ENCODE assay signal across 27 mouse cellular contexts in genomic region chr2:121549630-121550029, GRCm38 (mm10). TPM values are rescaled to one million over a fixed set of nuclear protein-coding genes. Genes with fewer than 3 reads are reported as not detected.
DNase-seq lines count a peak whose midpoint lies in the region; ATAC-seq and TF ChIP-seq lines count a peak whose summit lies in the region.
"Had no signal": no experiment of that assay in that cellular context is flagged by ENCODE, and none has a peak within 500 bp of the region (broad histone marks: within the 10 kb centered on the region; RNA-seq: fewer than 3 reads in every experiment).

No protein-coding gene starts in this region.

- peaks cover 27% of the 10 kb centered on the region for H3K36me3 ChIP-seq in heart, embryonic 12.5 days
- peaks cover 36% of the 10 kb centered on the region for H3K36me3 ChIP-seq in heart, postnatal 0 days (replicated peaks; ENCODE audit: control insufficient read depth, insufficient read depth, low read length)
- H3K36me3 ChIP-seq in hindbrain, embryonic 12.5 days = peaks cover 62% of the 10 kb centered on the region

- TF ChIP-seq EP300 in heart, postnatal 0 days (IDR thresholded peaks at IDR 0.05; ENCODE audit: low read depth) = peak; percentile 74

- H3K9me3 ChIP-seq in heart, embryonic 12.5 days (replicated peaks) = no peaks in the 10 kb centered on the region
- H3K9me3 ChIP-seq in heart, postnatal 0 days (replicated peaks; ENCODE audit: control insufficient read depth, low read length) = no peaks in the 10 kb centered on the region
- H3K9me3 ChIP-seq in hindbrain, embryonic 12.5 days (replicated peaks) = no peaks in the 10 kb centered on the region
- H3K9me3 ChIP-seq: embryonic facial prominence, embryonic 13.5 days; limb, embryonic 13.5 days; liver, embryonic 12.5 days had no signal

- H3K4me1 ChIP-seq in heart, embryonic 12.5 days (replicated peaks) = peaks cover 33% of the 10 kb centered on the region
- peaks cover 11% of the 10 kb centered on the region for H3K4me1 ChIP-seq in heart, postnatal 0 days (ENCODE audit: control insufficient read depth, insufficient read depth)
- no peaks in the 10 kb centered on the region for H3K4me1 ChIP-seq in hindbrain, embryonic 12.5 days

- H3K27me3 ChIP-seq in heart, embryonic 12.5 days (replicated peaks) = no peaks in the 10 kb centered on the region
- H3K27me3 ChIP-seq in heart, postnatal 0 days (ENCODE audit: control insufficient read depth, insufficient read depth, low read length) = no peaks in the 10 kb centered on the region
- H3K27me3 ChIP-seq in hindbrain, embryonic 12.5 days = no peaks in the 10 kb centered on the region
- H3K27me3 ChIP-seq: embryonic facial prominence, embryonic 13.5 days; limb, embryonic 13.5 days; liver, embryonic 12.5 days had no signal

- peak overlapping the region; percentile 55 for H3K27ac ChIP-seq in heart, embryonic 12.5 days (ENCODE audit: poor library complexity, severe bottlenecking)
- H3K27ac ChIP-seq in heart, postnatal 0 days (ENCODE audit: low read depth) = peak overlapping the region; percentile 97
- H3K27ac ChIP-seq in hindbrain, embryonic 12.5 days = no peak overlapping the region
- H3K27ac ChIP-seq: embryonic facial prominence, embryonic 13.5 days; layer of hippocampus, adult 2 months; left cerebral cortex, adult 2 months; limb, embryonic 13.5 days; liver, embryonic 12.5 days; stomach, postnatal 0 days had no signal

- DNase-seq in heart, adult 8-10 months (ENCODE audit: low spot score) = peak; percentile 69
- peak; percentile 93 for DNase-seq in heart, postnatal 0 days (ENCODE audit: low spot score)
- DNase-seq in heart, postnatal 4 days = peak; percentile 80
- no peak for DNase-seq in cerebellum, adult 11 months
- DNase-seq in adrenal gland, adult (ENCODE audit: inconsistent age in 2 of 2, low spot score in 1 of 2) = no peak
- DNase-seq: adrenal gland, postnatal 10 days; B cell, adult 2 months; cerebellum, adult 9-10 months; kidney, postnatal 25 days; liver, postnatal 0 days; lung, postnatal 36 days; right cerebral cortex, adult 18-20 months; thymus, postnatal 4 days had no signal

- no peak for TF ChIP-seq CTCF in heart, postnatal 0 days (IDR thresholded peaks at IDR 0.05; ENCODE audit: low read depth)

- H3K9ac ChIP-seq in heart, embryonic 12.5 days = peak overlapping the region; percentile 20; the same call in 1 of the 2 replicates
- H3K9ac ChIP-seq in heart, postnatal 0 days (replicated peaks; ENCODE audit: low read depth, low read length) = peak overlapping the region; percentile 46
- no peak overlapping the region for H3K9ac ChIP-seq in hindbrain, embryonic 12.5 days
- H3K9ac ChIP-seq: embryonic facial prominence, embryonic 13.5 days; limb, embryonic 13.5 days; liver, embryonic 12.5 days; liver, postnatal 0 days had no signal

- peak overlapping the region; percentile 20; the same call in 1 of the 2 replicates for H3K4me3 ChIP-seq in heart, embryonic 12.5 days
- H3K4me3 ChIP-seq in heart, postnatal 0 days (ENCODE audit: low read depth, low read length) = peak overlapping the region; percentile 50
- H3K4me3 ChIP-seq in hindbrain, embryonic 12.5 days = no peak overlapping the region
- H3K4me3 ChIP-seq: embryonic facial prominence, embryonic 13.5 days; erythroblast, embryonic 14.5 days; layer of hippocampus, adult 2 months; left cerebral cortex, adult 2 months; limb, embryonic 13.5 days; liver, embryonic 12.5 days had no signal

- H3K4me2 ChIP-seq in heart, embryonic 12.5 days = peak overlapping the region; percentile 58
- peak overlapping the region; percentile 58 for H3K4me2 ChIP-seq in heart, postnatal 0 days (ENCODE audit: low read depth, low read length)
- no peak overlapping the region for H3K4me2 ChIP-seq in hindbrain, embryonic 12.5 days (replicated peaks)
- H3K4me2 ChIP-seq: embryonic facial prominence, embryonic 13.5 days; limb, embryonic 13.5 days; liver, embryonic 12.5 days; midbrain, embryonic 11.5 days had no signal

- 75% methylated on average over 6 of the region's 6 CpGs for WGBS in heart, embryonic 12.5 days
- WGBS in heart, postnatal 0 days = 40% methylated on average over 6 of the region's 6 CpGs
- 92% methylated on average over 6 of the region's 6 CpGs for WGBS in hindbrain, embryonic 12.5 days

- no peak for ATAC-seq in heart, embryonic 12.5 days (ENCODE audit: insufficient number of reproducible peaks, low FRiP score)
- peak; percentile 87 for ATAC-seq in heart, postnatal 0 days (ENCODE audit: insufficient read depth, low read depth)
- ATAC-seq in hindbrain, embryonic 12.5 days (ENCODE audit: low FRiP score) = no peak
- ATAC-seq: activated CD4-positive, CD25-positive, alpha-beta regulatory T cell, adult 4 months; forebrain, embryonic 16.5 days; intestine, embryonic 16.5 days; liver, embryonic 12.5 days; liver, postnatal 0 days; midbrain, embryonic 16.5 days had no signal

RNA-seq across cellular contexts. Expression of gene Wdr76, which starts 43.1 kb away (rescaled TPM):
- 1 to 10 TPM; 2.1 to 3.2 (median 3.0) TPM for total RNA-seq in heart, adult 8-10 months (2022)
- polyA plus RNA-seq in heart, embryonic 12.5 days (2016; fragmentation: Nextera tagmentation; extraction: Ambion mirVana) = 7.3 and 7.5 TPM in 2 replicates
- 7.6 and 9.5 TPM in 2 replicates for total RNA-seq in heart, postnatal 0 days (2014; rRNA removed; ENCODE audit: low replicate concordance)
- 3.4 and 4.0 TPM in 2 replicates for polyA plus RNA-seq in heart, postnatal 0 days (2015; fragmentation: Nextera tagmentation; extraction: Ambion mirVana)
- total RNA-seq in heart, postnatal 4 days (2021) = 10 to 100 TPM; 11.1 to 12.9 TPM
- 7.0 and 7.6 TPM in 2 replicates for polyA plus RNA-seq in hindbrain, embryonic 12.5 days (2016; fragmentation: Nextera tagmentation; extraction: Ambion mirVana)

RNA-seq across cellular contexts. Expression of gene Mfap1a, which starts 43.2 kb away (rescaled TPM):
- total RNA-seq in heart, adult 8-10 months (2022) = 10 to 100 TPM; 29.5 to 36.4 (median 32.8) TPM
- polyA plus RNA-seq in heart, embryonic 12.5 days (2016; fragmentation: Nextera tagmentation; extraction: Ambion mirVana) = 16.9 and 18.6 TPM in 2 replicates
- 9.5 and 9.8 TPM in 2 replicates for total RNA-seq in heart, postnatal 0 days (2014; rRNA removed; ENCODE audit: low replicate concordance)
- polyA plus RNA-seq in heart, postnatal 0 days (2015; fragmentation: Nextera tagmentation; extraction: Ambion mirVana) = 15.7 and 16.0 TPM in 2 replicates
- 10 to 100 TPM; 25.2 to 27.4 TPM for total RNA-seq in heart, postnatal 4 days (2021)
- polyA plus RNA-seq in hindbrain, embryonic 12.5 days (2016; fragmentation: Nextera tagmentation; extraction: Ambion mirVana) = 32.9 and 33.1 TPM in 2 replicates

Comparison
In these comparisons a context has a peak if more than half of its experiments do, and no peak if none do; other contexts are left out.
1. DNase-seq: peak in heart, adult 8-10 months (single experiment), heart, postnatal 0 days (single experiment) and heart, postnatal 4 days (single experiment); none in cerebellum, adult 11 months (single experiment) and adrenal gland, adult (0 of 2).